Mouse (Mus musculus) hindbrain, embryonic 14.5 days (tissue): ENCODE data around the gene Coro2b. TPM values are rescaled to one million over a fixed set of nuclear protein-coding genes. Genes with fewer than 3 reads are reported as not detected.

ENCODE experiments used
- ATAC-seq: fragments of 200-750 bp; cut with Nextera tagmentation; 2 replicates; pipeline ENCODE4 v1.8.0; 2017; ENCODE audit warnings: moderate number of reproducible peaks, mild to moderate bottlenecking, moderate TSS enrichment, moderate library complexity; ENCODE audit not compliant: low FRiP score
- DNase-seq: peaks from one replicate; pipeline ENCODE4 v3.0.0-alpha.2; 2015; ENCODE audit warnings: low spot score
- H3K27ac ChIP-seq: fragments of 300-500 bp; sonication (generic); 2 replicates; pipeline ENCODE4 v1.5.1; 2014; ENCODE audit warnings: mild to moderate bottlenecking, moderate library complexity
- H3K27me3 ChIP-seq: fragments of 300-500 bp; sonication (generic); 2 replicates; pipeline ENCODE4 v1.6.1; 2014; ENCODE audit warnings: mild to moderate bottlenecking, low read length, mixed read lengths; ENCODE audit not compliant: control insufficient read depth, insufficient read depth
- H3K36me3 ChIP-seq: fragments of 300-500 bp; sonication (generic); replicated peaks from 2 replicates; pipeline ENCODE4 v1.6.1; 2014; ENCODE audit not compliant: control insufficient read depth, insufficient read depth
- H3K4me1 ChIP-seq: fragments of 300-500 bp; sonication (generic); replicated peaks from 2 replicates; pipeline ENCODE4 v1.6.1; 2014; ENCODE audit warnings: antibody characterized with exemption, low read length, mixed read lengths; ENCODE audit not compliant: control insufficient read depth, insufficient read depth
- H3K4me2 ChIP-seq: fragments of 300-500 bp; sonication (generic); replicated peaks from 2 replicates; pipeline ENCODE4 v1.6.1; 2014; ENCODE audit warnings: mild to moderate bottlenecking, moderate library complexity
- H3K4me3 ChIP-seq: fragments of 300-500 bp; sonication (generic); replicated peaks from 2 replicates; pipeline ENCODE4 v1.5.1; 2014; ENCODE audit warnings: mild to moderate bottlenecking, low read length
- H3K9ac ChIP-seq: fragments of 300-500 bp; sonication (generic); 2 replicates; pipeline ENCODE4 v1.6.1; 2014
- H3K9me3 ChIP-seq: fragments of 300-500 bp; sonication (generic); 2 replicates; pipeline ENCODE4 v1.6.1; 2016; ENCODE audit warnings: low read length; ENCODE audit not compliant: control insufficient read depth
- WGBS: fragments of 180-500 bp; shearing (Covaris S2); extraction: QIAGEN DNeasy Blood & Tissue Kit; methylation state at CpG from one replicate; pipeline ENCODE4 v1.1.7; 2014; 5-methylcytosine and 5-hydroxymethylcytosine counted together
- polyA plus RNA-seq: library from polyadenylated mRNA; unstranded; fragments of >200 nt; fragmentation: Nextera tagmentation; extraction: Ambion mirVana; gene quantifications from 2 replicates; pipeline ENCODE4 v1.2.1, GENCODE M21; 2014

The Coro2b gene
- polyA plus RNA-seq, 1 experiment from 2014 or later = 38.5 TPM

GRCm38 (mm10) chr9:62476782-62477487 is 59.9 kb downstream of the Coro2b start:
- WGBS = 32% methylated on average over 11 of the region's 11 CpGs
- H3K4me2 ChIP-seq = no peak overlapping the region
- H3K27me3 ChIP-seq = no peaks in the 10 kb centered on the region
- peak overlapping the region; percentile 79 for H3K27ac ChIP-seq
- no peaks in the 10 kb centered on the region for H3K9me3 ChIP-seq
- DNase-seq (peak; percentile 57), ATAC-seq (peak; percentile 82; the same call in 1 of the 2 replicates)
- no peak overlapping the region for H3K9ac ChIP-seq
- H3K4me3 ChIP-seq = no peak overlapping the region
- H3K36me3 ChIP-seq = no peaks in the 10 kb centered on the region
- H3K4me1 ChIP-seq = peaks cover 20% of the 10 kb centered on the region

- Histone ChIP-seq H3K9ac (no peak overlapping the region), H3K27ac (no peak overlapping the region), H3K36me3 (no peaks in the 10 kb centered on the region), H3K4me1 (peaks cover 9% of the 10 kb centered on the region), H3K4me2 (no peak overlapping the region), H3K4me3 (no peak overlapping the region), H3K27me3 (no peaks in the 10 kb centered on the region), H3K9me3 (no peaks in the 10 kb centered on the region)
- no peak for DNase-seq
- no peak for ATAC-seq
- 87% methylated on average over 2 of the region's 2 CpGs for WGBS
Measured at GRCm38 (mm10) chr9:62474206-62474605, 62.6 kb downstream of the Coro2b start.

- Histone ChIP-seq H3K36me3 (no peaks in the 10 kb centered on the region), H3K27me3 (no peaks in the 10 kb centered on the region), H3K4me3 (no peak overlapping the region), H3K4me1 (peaks cover 11% of the 10 kb centered on the region), H3K4me2 (no peak overlapping the region), H3K9me3 (no peaks in the 10 kb centered on the region), H3K9ac (no peak overlapping the region), H3K27ac (no peak overlapping the region)
- DNase-seq (no peak), ATAC-seq (no peak)
- 83% methylated on average over 14 of the region's 14 CpGs for WGBS
Measured at GRCm38 (mm10) chr9:62471541-62472189, 65.2 kb downstream of the Coro2b start.

- H3K27me3 ChIP-seq = no peaks in the 10 kb centered on the region
- ATAC-seq (no peak), DNase-seq (no peak)
- 96% methylated on average over 14 of the region's 14 CpGs for WGBS
- H3K36me3 ChIP-seq = no peaks in the 10 kb centered on the region
- no peaks in the 10 kb centered on the region for H3K9me3 ChIP-seq
- H3K4me1 ChIP-seq = peaks cover 11% of the 10 kb centered on the region
- no peak overlapping the region for H3K27ac ChIP-seq
- H3K4me2 ChIP-seq = no peak overlapping the region
- no peak overlapping the region for H3K9ac ChIP-seq
- H3K4me3 ChIP-seq = no peak overlapping the region
Measured at GRCm38 (mm10) chr9:62471041-62471440, 65.8 kb downstream of the Coro2b start.

GRCm38 (mm10) chr9:62470398-62470797 is 66.4 kb downstream of the Coro2b start:
- Histone ChIP-seq H3K4me3 (no peak overlapping the region), H3K4me2 (no peak overlapping the region), H3K4me1 (peaks cover 11% of the 10 kb centered on the region), H3K36me3 (no peaks in the 10 kb centered on the region), H3K27me3 (no peaks in the 10 kb centered on the region), H3K9me3 (no peaks in the 10 kb centered on the region), H3K27ac (no peak overlapping the region), H3K9ac (no peak overlapping the region)
- 0 out of 2 replicates have a peak, but pooled peaks have one; percentile 52 for ATAC-seq
- 5% methylated on average over 1 of the region's 1 CpGs for WGBS
- DNase-seq = peak; percentile 81

GRCm38 (mm10) chr9:62469696-62470095 is 67.1 kb downstream of the Coro2b start:
- DNase-seq = no peak
- Histone ChIP-seq H3K36me3 (no peaks in the 10 kb centered on the region), H3K9ac (no peak overlapping the region), H3K27ac (peak overlapping the region; percentile 26), H3K27me3 (no peaks in the 10 kb centered on the region), H3K4me2 (no peak overlapping the region), H3K9me3 (no peaks in the 10 kb centered on the region), H3K4me3 (no peak overlapping the region), H3K4me1 (peaks cover 11% of the 10 kb centered on the region)
- no peak for ATAC-seq
- 78% methylated on average over 10 of the region's 10 CpGs for WGBS

GRCm38 (mm10) chr9:62469143-62469542 is 67.7 kb downstream of the Coro2b start:
- Histone ChIP-seq H3K27ac (peak overlapping the region; percentile 26; the same call in 1 of the 2 replicates), H3K36me3 (no peaks in the 10 kb centered on the region), H3K27me3 (no peaks in the 10 kb centered on the region), H3K9ac (no peak overlapping the region), H3K9me3 (no peaks in the 10 kb centered on the region), H3K4me3 (no peak overlapping the region), H3K4me2 (no peak overlapping the region), H3K4me1 (peaks cover 11% of the 10 kb centered on the region)
- DNase-seq (peak; percentile 46), ATAC-seq (peak; percentile 55; the same call in 1 of the 2 replicates)
- WGBS = 16% methylated on average over 13 of the region's 13 CpGs

GRCm38 (mm10) chr9:62467413-62467784 is 69.4 kb downstream of the Coro2b start:
- H3K27ac ChIP-seq = no peak overlapping the region
- no peaks in the 10 kb centered on the region for H3K27me3 ChIP-seq
- WGBS = 76% methylated on average over 1 of the region's 1 CpGs
- no peaks in the 10 kb centered on the region for H3K9me3 ChIP-seq
- H3K4me2 ChIP-seq = no peak overlapping the region
- H3K9ac ChIP-seq = peak overlapping the region; percentile 4; the same call in 1 of the 2 replicates
- ATAC-seq = no peak
- no peaks in the 10 kb centered on the region for H3K36me3 ChIP-seq
- H3K4me3 ChIP-seq = no peak overlapping the region
- peaks cover 11% of the 10 kb centered on the region for H3K4me1 ChIP-seq
- DNase-seq = no peak

GRCm38 (mm10) chr9:62466742-62467412 is 70.0 kb downstream of the Coro2b start:
- Histone ChIP-seq H3K36me3 (no peaks in the 10 kb centered on the region), H3K27ac (no peak overlapping the region), H3K4me2 (no peak overlapping the region), H3K4me3 (no peak overlapping the region), H3K9me3 (no peaks in the 10 kb centered on the region), H3K9ac (0 out of 2 replicates have a peak overlapping the region, but pooled peaks have one; percentile 4), H3K4me1 (peaks cover 11% of the 10 kb centered on the region), H3K27me3 (no peaks in the 10 kb centered on the region)
- DNase-seq = no peak
- no peak for ATAC-seq
- WGBS = 87% methylated on average over 11 of the region's 11 CpGs
